Mouse (Mus musculus) cerebellum, adult 9-11 months (tissue): ENCODE measurements around the gene Acot8.

Source experiments
- DNase-seq: peaks from one replicate; pipeline ENCODE4 v3.0.0; 2022

Acot8 gene

GRCm38 (mm10) chr2:164804533-164805331 lies at the start of gene Acot8, which contains the start of gene Zswim3:
TSS of gene Acot8 (minus strand) at chr2:164804882.
TSS of gene Zswim3 (plus strand) at chr2:164805098.
- DNase-seq: peak; percentile 98

GRCm38 (mm10) chr2:164850061-164850460 lies 45.4 kb upstream of the Acot8 start:
- no peak for DNase-seq

GRCm38 (mm10) chr2:164845782-164846181 lies 41.1 kb upstream of the Acot8 start:
- DNase-seq: no peak

- no peak for DNase-seq
Observed at GRCm38 (mm10) chr2:164835164-164835563, 30.5 kb upstream of the Acot8 start.

DNA sequence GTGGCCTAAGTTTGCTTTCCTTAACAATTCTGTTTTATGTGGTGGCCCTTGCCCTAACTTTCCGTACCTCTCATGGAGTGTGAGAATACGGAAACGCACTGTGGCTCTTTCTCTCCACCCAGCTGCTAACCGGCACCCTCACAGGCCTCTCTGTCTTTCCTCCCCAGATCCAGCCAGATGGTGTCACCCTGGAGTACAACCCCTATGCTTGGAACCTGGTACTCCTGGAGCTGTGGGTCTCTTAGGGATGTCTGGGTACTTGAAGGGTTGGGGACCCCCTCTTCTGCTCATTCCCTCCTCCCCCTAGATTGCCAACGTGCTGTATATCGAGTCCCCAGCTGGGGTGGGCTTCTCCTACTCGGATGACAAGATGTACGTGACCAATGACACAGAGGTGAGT lies 29.8 kb upstream of the Acot8 start:
- DNase-seq: peak; percentile 52

DNA sequence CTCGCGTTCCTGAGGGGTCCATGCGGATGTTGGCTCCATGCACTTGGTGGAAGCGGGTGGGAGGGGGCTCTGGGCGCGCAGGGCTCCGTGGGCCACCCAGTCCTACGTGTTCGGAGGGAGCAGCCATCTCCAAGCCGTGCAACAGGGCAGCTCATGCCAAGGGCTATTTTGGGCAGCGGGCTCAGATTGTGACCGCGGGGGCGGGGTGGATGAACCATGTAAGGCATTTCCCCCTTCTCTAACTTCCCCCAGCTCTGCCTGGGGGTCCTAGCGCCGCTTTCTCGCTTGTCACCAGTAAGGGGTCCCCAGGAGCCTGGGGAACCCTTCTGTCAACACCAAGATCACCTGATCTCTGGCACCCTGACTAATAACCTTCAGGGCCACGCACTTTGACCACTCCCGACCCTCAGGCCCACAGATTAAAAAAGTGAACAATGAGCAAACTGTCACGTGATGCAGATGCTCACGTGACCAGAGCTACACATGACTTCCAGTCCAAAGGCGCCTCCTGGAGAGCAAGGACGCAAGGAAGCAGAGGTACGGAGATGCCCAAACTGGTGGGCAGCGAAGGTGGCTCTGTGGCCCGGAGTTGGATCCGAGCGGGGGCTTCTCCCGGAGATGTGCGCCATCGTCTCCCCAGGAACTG lies 28.8 kb upstream of the Acot8 start, which contains the start of gene Neurl2:
Neurl2 (minus strand) TSS at position 143 of the 646 bp plus-strand sequence.
- peak; percentile 92 for DNase-seq

DNA sequence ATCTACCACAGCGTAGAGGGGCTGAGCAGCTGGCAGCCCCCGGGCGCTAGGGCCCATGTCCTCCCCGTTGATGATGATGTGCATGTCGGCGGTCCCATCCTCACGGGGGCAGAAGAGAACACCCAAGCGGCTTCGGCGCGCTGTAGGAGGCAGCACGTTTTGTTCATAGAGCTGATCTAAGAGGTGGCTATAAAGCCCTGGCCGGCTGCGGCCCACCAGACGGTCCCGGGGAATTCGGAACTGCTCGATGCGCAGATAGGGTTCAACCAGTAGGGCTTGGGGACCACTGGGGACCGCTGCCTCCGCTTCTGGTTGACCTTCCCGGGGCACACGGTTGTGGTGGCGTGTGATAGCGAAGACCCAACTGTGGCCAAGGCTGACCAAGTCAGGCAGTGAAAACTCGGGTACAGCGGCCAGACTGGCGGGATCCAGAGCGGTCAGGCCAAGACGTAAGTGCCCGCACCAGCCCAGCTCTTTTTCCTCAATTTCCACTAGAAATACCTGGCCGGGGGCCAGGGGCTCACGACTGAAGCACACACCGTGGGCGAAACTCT lies 28.1 kb upstream of the Acot8 start, which contains the start of gene Ctsa:
Ctsa (plus strand) TSS at position 126 of the 554 bp plus-strand sequence.
- DNase-seq: peak; percentile 81

DNA sequence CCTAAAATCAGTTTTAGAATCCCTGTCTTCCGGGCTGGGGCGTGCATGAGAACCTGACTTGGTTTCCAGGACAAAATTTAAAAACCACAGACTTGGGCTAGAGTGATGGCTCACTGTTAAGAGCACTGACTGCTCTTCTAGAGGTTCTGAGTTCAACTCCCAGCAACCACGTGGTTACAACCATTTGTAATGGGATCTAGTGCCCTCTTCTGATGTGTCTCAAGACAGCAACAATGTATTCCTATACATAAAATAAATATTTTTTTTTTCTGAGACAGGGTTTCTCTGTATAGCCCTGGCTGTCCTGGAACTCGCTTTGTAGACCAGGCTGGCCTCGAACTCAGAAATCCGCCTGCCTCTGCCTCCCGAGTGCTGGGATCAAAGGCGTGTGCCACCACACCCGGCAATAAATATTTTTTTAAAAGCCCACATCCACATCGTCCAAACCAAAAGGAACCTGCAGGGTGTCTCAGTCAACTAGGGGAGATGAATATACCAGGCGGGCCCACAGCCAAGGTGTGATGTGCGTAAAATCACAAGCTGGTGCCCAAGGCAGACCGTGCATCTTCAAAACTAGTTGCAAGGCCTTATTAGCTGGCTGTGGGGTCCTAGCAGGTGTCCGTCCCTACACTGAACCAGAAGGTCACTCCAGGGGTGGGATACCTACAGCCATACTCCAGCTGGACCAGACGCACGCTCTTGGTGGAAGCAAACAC lies 27.5 kb upstream of the Acot8 start:
- DNase-seq: no peak

GRCm38 (mm10) chr2:164831029-164831428 lies 26.3 kb upstream of the Acot8 start:
- DNase-seq: no peak

DNA sequence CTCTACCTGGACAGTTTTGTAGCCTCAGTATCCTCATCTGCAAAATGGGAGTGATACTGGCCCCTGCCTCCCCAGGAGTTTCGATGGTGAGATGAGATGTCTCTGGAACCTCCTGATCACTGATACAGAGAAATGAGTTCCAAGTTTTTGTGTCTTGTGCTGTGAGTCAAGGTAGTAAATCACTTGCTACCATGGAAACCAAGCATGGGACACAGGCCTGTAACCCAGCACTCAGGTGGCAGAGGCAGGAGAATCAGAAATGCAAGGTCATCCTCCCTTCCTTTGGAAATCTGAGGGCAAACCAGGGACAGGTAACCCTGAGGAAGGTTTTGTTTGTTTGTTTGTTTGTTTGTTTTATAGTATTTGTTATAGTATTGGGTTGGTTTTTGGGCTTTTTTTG lies 24.4 kb upstream of the Acot8 start:
- no peak for DNase-seq

GRCm38 (mm10) chr2:164828437-164828836 lies 23.8 kb upstream of the Acot8 start, which contains the start of gene Spata25:
TSS of gene Spata25 (minus strand) at chr2:164828537.
- no peak for DNase-seq

- no peak for DNase-seq
Observed at GRCm38 (mm10) chr2:164827146-164827850, 22.6 kb upstream of the Acot8 start.

DNA sequence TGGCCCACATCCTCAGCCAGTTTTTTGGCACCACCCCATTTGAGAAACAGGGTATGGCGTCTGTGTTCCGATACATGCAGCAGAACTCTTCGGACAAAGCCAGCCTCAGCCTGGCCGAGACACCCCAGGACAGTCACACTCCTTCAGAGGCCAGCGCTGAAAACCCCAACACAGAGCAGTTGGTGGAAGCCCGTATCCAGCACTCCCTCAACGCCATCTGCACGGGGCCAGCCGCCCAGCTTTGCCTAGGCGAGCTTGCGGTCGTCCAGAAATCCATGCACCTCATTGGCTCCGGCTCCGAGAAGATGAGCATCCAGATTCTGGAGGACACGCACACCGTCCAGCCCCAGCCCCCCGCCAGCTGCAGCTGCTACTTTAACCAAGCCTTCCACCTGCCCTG lies 20.8 kb upstream of the Acot8 start:
- no peak for DNase-seq

DNA sequence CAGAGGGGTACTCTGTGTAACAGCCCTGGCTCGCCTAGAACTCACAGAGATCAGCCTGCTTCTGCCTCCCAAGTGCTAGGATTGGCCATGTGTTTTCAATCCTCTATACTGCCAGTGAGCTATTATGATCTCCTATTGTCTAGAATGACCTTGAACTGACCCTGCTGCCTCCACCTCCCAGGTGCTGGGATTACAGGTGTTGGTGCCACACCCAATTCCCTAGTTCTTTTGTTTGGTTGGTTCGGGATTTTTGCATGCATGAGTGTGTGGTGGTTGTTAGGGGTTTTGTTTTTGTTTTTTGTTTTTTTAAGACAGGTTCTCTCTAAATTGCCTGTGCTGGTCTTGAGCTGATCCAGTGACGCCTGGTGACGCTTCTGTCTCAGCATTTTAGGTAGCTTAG lies 19.3 kb upstream of the Acot8 start:
- DNase-seq: no peak

DNA sequence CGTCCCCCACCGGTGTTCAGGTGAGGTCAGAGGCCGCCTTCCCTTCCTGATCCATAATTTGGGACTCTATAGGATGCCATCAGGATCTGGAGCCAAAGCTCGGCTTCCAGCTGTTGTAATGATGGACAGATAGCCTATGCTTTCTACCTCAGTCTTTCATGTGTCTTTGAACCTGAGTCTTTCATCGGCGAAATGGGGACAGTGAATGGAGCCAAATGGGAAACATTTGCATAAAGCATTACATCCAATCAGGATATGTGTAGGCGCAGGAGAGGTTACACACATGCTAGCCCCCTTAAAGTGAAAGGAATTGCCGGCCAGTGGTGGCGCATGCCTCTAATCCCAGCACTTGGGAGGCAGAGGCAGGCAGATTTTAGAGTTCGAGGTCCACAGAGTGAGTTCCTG lies 18.5 kb upstream of the Acot8 start:
- DNase-seq: no peak

DNA sequence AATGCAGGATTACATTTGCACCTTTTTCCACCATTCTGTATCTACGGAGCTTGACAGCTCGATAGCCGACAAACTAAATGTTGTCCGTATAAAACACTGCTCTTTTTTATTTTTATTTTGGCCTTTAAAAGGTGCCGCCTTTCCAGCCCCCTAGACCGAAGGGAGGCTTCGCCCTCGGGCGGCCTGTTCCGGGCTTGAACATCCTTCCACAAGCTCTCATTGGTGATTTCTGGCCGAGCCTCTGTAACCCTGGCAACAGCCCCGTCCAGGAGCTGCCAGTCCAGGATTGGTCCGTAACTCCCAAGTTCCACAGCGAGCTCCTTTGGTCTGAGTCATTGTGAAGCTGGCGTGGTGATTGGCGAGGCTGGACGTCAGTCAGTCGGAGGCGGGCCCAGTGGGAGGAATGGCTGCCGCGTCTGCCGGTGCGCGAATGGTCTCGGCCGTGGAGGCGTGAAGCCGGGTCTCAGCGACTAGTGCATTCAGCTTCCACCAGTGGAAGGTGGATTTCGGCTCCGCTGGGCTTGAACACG lies 18.0 kb upstream of the Acot8 start, which contains the start of gene Zswim1:
Zswim1 (plus strand) TSS at position 51 of the 530 bp plus-strand sequence.
- DNase-seq: peak; percentile 99

DNA sequence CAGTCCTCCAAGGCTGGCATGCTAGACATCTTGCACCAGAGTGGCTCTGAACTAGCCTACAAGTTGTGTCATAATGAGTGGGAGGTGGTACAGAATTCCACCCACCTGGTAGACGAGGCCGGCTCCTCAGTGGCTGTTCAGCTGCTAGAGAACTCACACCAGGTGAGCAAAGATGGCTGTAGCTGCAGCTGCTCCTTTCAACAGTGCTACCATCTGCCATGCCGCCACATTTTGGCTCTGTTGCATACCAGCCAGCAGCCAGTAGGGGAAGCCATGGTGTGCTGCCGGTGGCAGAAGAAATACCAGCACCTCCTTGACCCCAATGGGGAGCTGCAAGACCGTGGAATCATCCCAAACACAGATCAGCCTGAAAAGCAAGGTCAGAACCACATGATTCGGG lies 16.4 kb upstream of the Acot8 start:
- peak; percentile 56 for DNase-seq

DNA sequence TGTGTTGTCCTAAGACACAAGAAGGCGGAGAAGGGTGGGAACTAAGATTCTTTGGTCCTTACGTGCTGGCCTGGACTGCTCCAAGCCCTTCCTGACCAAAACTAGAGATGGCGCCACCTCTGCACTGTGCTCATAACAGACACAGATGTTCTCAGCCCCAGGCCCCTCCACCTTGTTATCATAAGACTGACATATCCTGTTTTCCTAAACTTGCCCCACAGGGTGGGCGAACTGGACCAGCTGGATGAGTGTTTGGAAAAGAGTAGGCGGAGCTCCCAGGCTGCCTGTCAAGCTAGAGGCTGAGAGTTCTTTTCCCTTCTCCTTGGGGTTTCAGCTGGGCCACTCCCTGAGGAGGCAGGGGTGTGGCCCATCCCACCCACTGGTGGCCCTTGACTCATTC lies 13.0 kb upstream of the Acot8 start:
- no peak for DNase-seq

- DNase-seq: no peak
Observed at GRCm38 (mm10) chr2:164817206-164817605, 12.5 kb upstream of the Acot8 start.

DNA sequence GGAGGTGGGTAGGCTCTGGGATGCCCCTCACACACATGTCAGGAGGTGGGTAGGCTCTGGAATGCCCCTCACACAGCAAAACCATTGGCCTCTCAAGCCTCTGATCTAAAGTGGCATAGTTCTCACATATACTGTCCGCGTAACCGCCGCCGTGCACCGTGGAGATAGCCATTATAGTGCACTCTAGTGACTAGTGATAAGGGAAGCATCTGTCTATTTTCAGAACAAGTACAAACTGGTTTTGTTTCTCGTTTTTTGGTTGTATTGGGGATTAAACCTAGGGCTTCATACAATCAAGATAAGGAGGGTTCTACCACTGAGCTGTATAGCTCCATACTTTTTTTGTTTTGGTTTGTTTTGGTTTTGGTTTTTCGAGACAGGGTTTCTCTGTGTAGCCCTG lies 11.1 kb upstream of the Acot8 start:
- no peak for DNase-seq

- DNase-seq: no peak
Observed at GRCm38 (mm10) chr2:164815348-164815747, 10.7 kb upstream of the Acot8 start.

DNA sequence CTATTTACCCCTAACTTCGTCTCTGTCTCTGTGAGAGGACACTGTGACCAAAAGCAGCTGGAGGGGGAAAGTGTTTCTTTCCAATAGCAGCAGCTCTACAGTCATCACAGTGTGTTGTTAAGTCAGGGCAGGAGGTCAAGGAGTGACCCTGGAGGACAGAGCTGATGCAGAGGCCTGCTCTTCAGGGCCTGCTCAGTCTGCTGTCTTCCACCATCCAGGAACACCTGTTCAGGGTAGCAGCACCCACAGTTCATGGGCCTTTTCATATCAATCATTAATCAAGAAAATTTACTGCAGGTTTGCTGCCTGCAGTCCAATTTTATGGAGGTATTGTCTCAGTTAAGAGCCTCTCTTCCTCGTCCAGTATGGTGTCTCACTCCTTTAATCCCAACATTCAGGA lies 8.9 kb upstream of the Acot8 start:
- no peak for DNase-seq
